Mouse (Mus musculus) WW6 (cell line): ENCODE measurements around the gene Hist2h2ab.
"Not testable (repeated sequence)": the region's sequence is repeated elsewhere in the genome, so short reads cannot be mapped to it uniquely, and the experiment has no call there.

Source experiments
- DNase-seq: peaks from one replicate; pipeline ENCODE4 v3.0.0-alpha.2; 2013; ENCODE audit warnings: low read depth, low spot score

Hist2h2ab gene

DNA sequence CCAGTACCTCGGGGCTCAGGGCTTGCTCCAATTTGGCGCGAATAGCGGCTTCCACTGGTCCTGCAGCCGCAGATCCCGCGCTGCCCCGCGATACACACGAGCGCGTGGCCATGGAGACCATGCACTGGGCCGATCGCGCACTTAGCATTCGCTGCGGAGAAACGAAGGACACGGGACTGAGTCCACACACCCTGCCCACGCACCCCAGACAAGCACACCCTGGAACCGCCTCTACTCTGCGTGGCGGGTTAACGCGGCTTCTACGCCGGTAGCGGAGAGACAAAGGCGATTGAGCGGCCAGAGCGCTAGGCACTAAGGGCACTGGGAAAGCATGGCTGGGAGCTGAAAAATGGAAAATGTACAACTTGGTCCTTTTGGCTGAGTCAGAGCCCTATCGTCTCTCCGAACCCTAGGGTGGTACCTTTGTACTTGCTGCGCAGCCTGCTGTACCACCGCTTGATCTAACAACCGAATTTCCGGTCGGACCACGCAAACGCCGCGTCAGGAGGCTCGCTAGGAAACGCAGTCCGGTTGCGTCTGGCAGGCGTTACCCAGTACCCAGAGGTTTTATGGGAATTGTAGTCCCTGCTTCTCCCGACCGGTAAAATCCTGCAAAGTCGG is 22.4 kb upstream of the Hist2h2ab start:
- no peak for DNase-seq

DNA sequence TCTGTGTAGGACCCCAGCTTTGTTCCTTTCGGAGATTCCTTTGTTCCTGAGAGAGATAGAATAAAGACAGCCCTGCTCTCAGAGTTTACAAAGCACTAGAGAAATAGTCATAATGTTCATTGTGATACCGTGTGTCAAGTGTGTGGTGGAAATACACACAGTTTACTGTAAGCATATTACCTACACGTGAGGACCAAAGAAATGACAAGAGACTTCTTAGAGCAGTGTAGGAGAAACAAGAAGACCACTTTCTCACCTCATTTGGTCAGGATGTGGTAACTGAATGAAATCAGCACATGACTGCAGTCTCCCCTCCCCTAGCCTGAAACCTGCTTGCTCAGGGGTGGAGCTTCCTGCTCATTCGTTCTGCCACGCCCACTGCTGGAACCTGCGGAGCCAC is 21.5 kb upstream of the Hist2h2ab start:
- no peak for DNase-seq

- DNase-seq, result not testable (repeated sequence)
Observed at GRCm38 (mm10) chr3:96198601-96199251, 20.9 kb upstream of the Hist2h2ab start.

GRCm38 (mm10) chr3:96199731-96200130 is 19.9 kb upstream of the Hist2h2ab start:
- no peak for DNase-seq

DNA sequence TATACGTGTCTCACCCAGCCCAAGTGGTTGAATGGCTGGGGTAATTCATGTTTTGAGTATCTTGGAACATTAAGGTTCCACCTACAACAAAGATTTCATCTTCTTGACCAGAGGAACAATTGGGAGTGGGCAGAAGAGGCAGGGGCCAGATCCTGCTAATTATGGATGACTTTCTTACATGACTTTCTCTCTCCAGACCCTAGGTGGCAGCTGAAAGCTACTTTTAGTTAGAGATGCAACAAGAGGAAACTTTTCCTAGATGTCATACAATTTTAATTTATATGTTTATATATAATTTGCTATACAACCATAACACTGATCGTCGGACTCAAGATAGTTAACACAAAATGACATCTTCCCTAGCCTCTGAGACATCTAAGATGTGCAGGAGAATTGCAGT is 11.8 kb upstream of the Hist2h2ab start:
- no peak for DNase-seq

DNA sequence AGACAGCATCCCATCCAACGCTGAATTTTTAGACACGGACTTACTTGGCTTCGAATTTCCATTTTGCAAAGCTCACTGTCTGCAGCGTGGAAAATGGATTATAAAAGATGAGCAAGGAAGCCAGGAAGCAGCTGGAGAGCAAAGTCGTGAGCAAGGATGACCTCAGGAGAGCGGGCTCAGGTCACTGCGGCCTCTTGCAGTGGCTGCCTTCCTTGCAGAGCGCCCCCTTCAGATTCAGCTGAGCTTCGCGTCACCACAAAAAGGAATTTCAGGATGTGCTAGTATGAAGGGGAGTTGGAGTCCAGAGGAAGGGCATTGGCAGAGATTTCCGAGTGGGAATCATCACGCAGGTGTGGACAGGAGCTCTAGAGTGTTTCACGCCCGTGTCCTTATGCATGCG is 10.4 kb upstream of the Hist2h2ab start:
- no peak for DNase-seq

DNA sequence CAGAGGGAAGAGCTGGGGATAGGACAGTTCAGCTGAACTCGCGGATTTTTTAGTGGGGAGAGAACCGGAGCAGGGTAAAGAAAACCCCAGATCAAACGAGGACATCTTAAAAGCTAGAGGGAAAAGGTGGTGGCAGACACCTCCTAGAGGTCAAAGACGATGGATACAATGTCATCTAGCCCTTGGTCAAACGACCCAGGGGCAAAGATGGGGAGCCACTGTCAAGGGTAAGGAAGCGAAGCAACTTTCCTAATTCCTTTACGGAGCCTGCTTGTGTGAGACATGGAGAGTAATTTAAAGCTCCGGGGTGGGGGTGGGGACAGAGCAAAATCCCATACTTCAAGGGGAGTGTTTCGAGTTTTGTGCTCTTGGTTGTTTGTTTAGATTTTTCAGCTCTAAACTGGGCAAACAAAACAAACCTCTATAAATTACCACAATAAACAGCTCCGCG is 449 bp upstream of the Hist2h2ab start:
- DNase-seq, result no peak

DNA sequence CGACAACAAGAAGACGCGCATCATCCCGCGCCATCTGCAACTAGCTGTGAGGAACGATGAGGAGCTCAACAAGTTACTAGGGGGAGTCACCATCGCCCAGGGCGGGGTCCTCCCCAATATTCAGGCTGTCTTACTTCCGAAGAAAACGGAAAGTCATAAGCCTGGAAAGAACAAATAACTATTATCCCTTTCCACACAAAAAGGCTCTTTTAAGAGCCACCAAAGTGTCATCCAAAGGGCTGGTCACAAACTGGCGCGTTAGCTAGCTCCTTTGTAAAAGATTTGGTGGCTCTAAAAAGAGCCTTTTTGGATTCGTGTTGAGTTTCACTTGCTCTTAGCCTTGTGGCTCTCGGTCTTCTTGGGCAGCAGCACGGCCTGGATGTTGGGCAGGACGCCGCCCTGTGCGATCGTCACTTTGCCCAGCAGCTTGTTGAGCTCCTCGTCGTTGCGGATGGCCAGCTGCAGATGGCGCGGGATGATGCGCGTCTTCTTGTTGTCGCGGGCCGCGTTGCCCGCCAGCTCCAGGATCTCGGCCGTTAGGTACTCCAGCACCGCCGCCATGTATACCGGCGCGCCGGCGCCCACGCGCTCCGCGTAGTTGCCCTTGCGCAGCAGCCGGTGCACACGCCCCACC is 583 bp downstream of the Hist2h2ab start:
- not testable (repeated sequence) for DNase-seq

GRCm38 (mm10) chr3:96220765-96221639 is 1.3 kb downstream of the Hist2h2ab start, which contains the start of the genes Hist2h2ac and Hist2h2be:
Gene Hist2h2ac, minus strand, starts transcription at chr3:96220880.
Gene Hist2h2be, plus strand, starts transcription at chr3:96221119.
- DNase-seq, result no peak

- DNase-seq, result no peak
Observed at GRCm38 (mm10) chr3:96221640-96222038, 2.0 kb downstream of the Hist2h2ab start.

DNA sequence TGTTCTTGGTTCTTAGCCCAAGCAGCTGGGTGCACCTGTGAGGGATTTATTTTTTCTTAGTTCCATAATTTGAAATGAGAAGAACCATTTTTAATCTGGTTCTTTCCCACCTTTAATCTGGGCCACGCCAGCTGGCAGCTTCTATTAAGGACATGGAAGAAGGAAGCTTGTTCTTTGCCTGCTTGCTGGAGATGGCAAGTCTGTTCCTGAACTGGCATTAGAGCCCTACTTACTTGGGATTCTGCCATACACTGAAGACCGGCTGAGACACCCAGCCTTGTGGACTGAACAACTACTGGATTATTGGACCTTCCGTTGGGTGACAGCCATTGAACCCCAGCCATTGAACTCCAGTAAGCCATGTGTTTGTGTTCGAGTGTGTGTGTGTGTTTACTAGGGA is 3.1 kb downstream of the Hist2h2ab start:
- DNase-seq, result no peak

GRCm38 (mm10) chr3:96225421-96225820 is 5.8 kb downstream of the Hist2h2ab start:
- no peak for DNase-seq

DNA sequence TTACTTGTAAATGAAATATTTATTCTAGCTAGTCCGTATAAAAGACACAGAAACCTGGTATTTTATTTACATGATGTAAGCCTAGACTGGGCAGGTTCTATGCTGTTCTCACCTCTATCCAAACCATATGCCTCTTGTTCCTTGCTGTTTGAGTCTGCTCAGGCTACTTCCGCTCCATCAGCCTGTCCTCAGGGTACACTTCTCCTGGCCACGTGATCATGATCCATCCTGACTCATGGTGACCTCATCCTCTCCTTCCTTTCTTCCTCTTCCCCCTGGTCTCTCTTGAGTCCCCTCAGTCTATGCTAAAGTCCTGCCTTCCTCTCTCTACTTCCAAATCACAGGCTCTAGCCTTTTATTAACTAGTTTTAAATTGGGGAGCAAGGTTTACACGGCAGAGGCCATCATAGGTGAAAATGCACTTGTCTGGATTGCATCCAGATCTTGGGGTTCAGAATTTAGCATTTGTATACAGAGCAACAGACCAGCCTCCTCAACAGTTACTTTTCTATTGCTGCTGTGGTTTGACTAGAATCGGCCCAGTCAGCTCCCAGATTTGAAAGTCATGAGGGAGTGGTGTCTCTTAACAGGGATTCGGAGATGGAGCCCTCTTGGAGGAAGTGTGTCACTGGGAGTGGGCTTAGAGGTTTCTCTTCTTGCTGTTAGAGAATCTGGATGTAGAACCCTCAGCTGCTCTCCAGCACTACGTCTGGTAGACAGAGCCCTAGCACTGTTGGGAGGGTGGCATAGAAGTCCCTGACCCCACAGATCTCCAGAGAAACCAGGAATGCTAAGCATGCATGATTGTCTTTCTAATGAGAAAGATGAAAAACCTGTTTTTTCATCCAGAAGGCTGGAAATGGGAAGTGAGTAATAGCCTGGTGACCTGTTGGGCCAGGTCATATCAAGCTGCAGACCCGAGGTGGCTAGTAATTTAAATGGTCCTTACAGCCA is 7.3 kb downstream of the Hist2h2ab start:
- DNase-seq, result no peak

DNA sequence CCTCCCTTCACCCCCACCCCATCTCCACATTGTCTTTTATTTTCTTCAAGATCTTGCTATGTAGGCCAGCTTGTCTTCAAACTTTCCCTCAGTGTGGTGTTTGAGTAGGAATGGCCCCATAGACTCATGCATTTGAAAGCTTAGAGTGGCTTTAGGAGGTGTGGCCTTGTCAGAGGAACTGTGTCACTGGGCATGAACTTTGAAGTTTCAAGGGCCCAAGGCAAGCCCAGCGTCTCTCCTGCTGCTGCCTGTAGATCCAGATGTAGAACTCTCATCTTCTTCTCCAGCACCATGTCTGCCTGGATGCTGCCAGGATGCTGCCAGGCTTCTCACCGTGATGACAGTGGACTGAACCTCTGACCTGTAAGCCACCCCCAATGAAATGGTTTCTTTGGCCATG is 9.2 kb downstream of the Hist2h2ab start:
- DNase-seq, result no peak

GRCm38 (mm10) chr3:96230404-96230803 is 10.7 kb downstream of the Hist2h2ab start:
- no peak for DNase-seq

DNA sequence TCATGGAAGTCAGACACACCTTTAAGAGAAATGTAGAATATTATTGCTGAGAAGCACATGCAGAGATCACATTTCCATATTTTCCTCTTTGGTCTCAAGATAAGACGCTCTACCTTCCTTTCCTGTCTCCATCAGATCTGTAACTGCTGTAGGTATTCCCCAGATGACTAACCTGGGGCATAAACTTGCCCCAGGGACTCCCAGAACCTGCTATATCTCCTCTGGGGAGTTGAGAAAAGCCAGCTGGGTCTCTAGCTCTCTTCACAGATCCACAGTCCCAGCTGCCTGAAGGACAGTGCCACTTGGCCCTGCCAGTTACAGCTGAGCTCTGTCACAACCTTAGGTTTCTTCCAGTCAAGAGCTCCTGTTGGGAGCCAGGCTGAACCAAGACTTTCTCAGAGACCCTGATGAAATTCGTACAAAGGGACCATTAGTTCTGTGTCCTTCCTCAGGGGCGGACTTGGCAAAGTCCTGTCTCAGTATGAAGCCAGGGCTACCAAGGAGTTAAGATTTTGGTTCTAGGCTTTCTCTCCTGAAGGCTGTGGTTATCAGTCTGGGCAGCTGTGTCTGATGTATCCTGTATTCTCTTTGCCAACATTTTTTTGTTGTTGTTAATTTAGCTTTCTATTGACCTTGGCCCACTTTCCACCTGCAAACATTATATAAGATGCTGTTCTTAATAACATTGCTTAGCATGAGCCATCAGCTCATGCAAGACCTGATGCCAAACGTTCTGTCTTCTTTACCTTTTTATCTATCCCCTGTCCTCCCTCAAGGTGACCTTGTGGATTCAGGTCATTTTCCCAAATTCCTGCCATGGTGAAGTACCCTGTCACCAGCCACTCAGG is 11.5 kb downstream of the Hist2h2ab start:
- DNase-seq, result no peak

GRCm38 (mm10) chr3:96231758-96232120 is 12.1 kb downstream of the Hist2h2ab start:
- no peak for DNase-seq

GRCm38 (mm10) chr3:96234914-96235313 is 15.2 kb downstream of the Hist2h2ab start:
- no peak for DNase-seq

DNA sequence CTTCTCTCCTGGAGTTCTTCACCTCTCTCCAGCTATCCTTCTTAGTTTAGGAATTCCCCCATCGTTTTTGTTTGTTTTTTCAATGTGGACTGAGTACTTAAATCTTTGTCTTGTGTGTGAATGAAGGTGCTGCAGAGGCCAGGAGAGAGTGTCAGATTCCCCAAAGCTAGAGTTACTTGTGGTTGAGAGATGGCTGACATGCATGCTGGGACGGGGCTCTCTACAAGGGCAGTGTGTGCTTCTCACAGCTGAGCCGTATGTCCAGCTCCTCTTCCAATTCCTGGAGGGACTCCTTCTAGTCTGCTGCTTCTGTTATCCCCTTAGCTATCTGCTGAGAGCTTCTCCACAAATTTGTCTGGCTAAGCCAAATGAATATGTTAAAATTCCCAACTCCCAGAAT is 16.2 kb downstream of the Hist2h2ab start:
- DNase-seq, result no peak

GRCm38 (mm10) chr3:96236834-96237334 is 17.2 kb downstream of the Hist2h2ab start:
- DNase-seq, result no peak
